Mouse (Mus musculus): ENCODE results near the gene Optc. TPM values are rescaled to one million over a fixed set of nuclear protein-coding genes. Genes with fewer than 3 reads are reported as not detected.
A peak's percentile ranks its signal among the peaks of the same experiment; 100 is the strongest.

Optc gene
- polyA plus RNA-seq, 1 experiment from 2014 or later, result 1.2 TPM

- Histone ChIP-seq H3K9me3 (no peaks in the 10 kb centered on the region), H3K27ac (peak overlapping the region; percentile 41; the same call in 1 of the 2 replicates), H3K4me3 (replicated peaks) (no peak overlapping the region), H3K27me3 (replicated peaks) (no peaks in the 10 kb centered on the region), H3K9ac (no peak overlapping the region; the same call in 1 of the 2 replicates), H3K4me1 (replicated peaks) (peaks cover 62% of the 10 kb centered on the region), H3K4me2 (replicated peaks) (peak overlapping the region; percentile 37), H3K36me3 (no peaks in the 10 kb centered on the region)
- WGBS, result 16% methylated on average over 20 of the region's 20 CpGs
- no peak; the same call in 1 of the 2 replicates for ATAC-seq
Measured at GRCm38 (mm10) chr1:133889949-133890598, 17.7 kb downstream of the Optc start.

GRCm38 (mm10) chr1:133887538-133888250, 20.1 kb downstream of the Optc start:
- Histone ChIP-seq H3K4me2 (replicated peaks) (peak overlapping the region; percentile 20; the same call in 1 of the 2 replicates), H3K4me1 (replicated peaks) (peaks cover 59% of the 10 kb centered on the region), H3K9ac (0 out of 2 replicates have a peak overlapping the region, but pooled peaks have one; percentile 26), H3K27me3 (replicated peaks) (no peaks in the 10 kb centered on the region), H3K9me3 (no peaks in the 10 kb centered on the region), H3K36me3 (no peaks in the 10 kb centered on the region), H3K4me3 (replicated peaks) (no peak overlapping the region), H3K27ac (no peak overlapping the region)
- 71% methylated on average over 5 of the region's 5 CpGs for WGBS
- ATAC-seq, result no peak

GRCm38 (mm10) chr1:133887044-133887443, 20.8 kb downstream of the Optc start:
- H3K4me2 ChIP-seq (replicated peaks), result peak overlapping the region; percentile 20; the same call in 1 of the 2 replicates
- peak overlapping the region; percentile 26; the same call in 1 of the 2 replicates for H3K9ac ChIP-seq
- no peaks in the 10 kb centered on the region for H3K36me3 ChIP-seq
- no peaks in the 10 kb centered on the region for H3K27me3 ChIP-seq (replicated peaks)
- no peak overlapping the region for H3K4me3 ChIP-seq (replicated peaks)
- 7% methylated on average over 8 of the region's 8 CpGs for WGBS
- no peak overlapping the region for H3K27ac ChIP-seq
- peaks cover 61% of the 10 kb centered on the region for H3K4me1 ChIP-seq (replicated peaks)
- ATAC-seq, result no peak
- no peaks in the 10 kb centered on the region for H3K9me3 ChIP-seq

- Histone ChIP-seq H3K4me3 (replicated peaks) (no peak overlapping the region), H3K4me2 (replicated peaks) (no peak overlapping the region), H3K36me3 (no peaks in the 10 kb centered on the region), H3K9ac (no peak overlapping the region), H3K9me3 (no peaks in the 10 kb centered on the region), H3K27me3 (replicated peaks) (no peaks in the 10 kb centered on the region), H3K27ac (no peak overlapping the region), H3K4me1 (replicated peaks) (peaks cover 60% of the 10 kb centered on the region)
- WGBS, result 53% methylated on average over 6 of the region's 6 CpGs
- ATAC-seq, result no peak
Measured at GRCm38 (mm10) chr1:133886431-133886830, 21.4 kb downstream of the Optc start.

GRCm38 (mm10) chr1:133885811-133886210, 22.0 kb downstream of the Optc start:
- Histone ChIP-seq H3K9me3 (no peaks in the 10 kb centered on the region), H3K27ac (no peak overlapping the region; the same call in 1 of the 2 replicates), H3K36me3 (no peaks in the 10 kb centered on the region), H3K4me1 (replicated peaks) (peaks cover 55% of the 10 kb centered on the region), H3K9ac (no peak overlapping the region), H3K4me2 (replicated peaks) (no peak overlapping the region), H3K27me3 (replicated peaks) (no peaks in the 10 kb centered on the region), H3K4me3 (replicated peaks) (no peak overlapping the region)
- peak; percentile 49 for ATAC-seq
- WGBS, result 80% methylated on average over 7 of the region's 7 CpGs

- no peak overlapping the region for H3K9ac ChIP-seq
- no peak for ATAC-seq
- H3K27ac ChIP-seq, result no peak overlapping the region
- H3K4me1 ChIP-seq (replicated peaks), result peaks cover 46% of the 10 kb centered on the region
- 53% methylated on average over 9 of the region's 9 CpGs for WGBS
- H3K9me3 ChIP-seq, result no peaks in the 10 kb centered on the region
- no peak overlapping the region for H3K4me2 ChIP-seq (replicated peaks)
- H3K27me3 ChIP-seq (replicated peaks), result no peaks in the 10 kb centered on the region
- H3K4me3 ChIP-seq (replicated peaks), result no peak overlapping the region
- no peaks in the 10 kb centered on the region for H3K36me3 ChIP-seq
Measured at GRCm38 (mm10) chr1:133884746-133885145, 23.1 kb downstream of the Optc start.

- peaks cover 39% of the 10 kb centered on the region for H3K4me1 ChIP-seq (replicated peaks)
- H3K4me2 ChIP-seq (replicated peaks), result no peak overlapping the region
Measured at GRCm38 (mm10) chr1:133884090-133884489, 23.7 kb downstream of the Optc start.

GRCm38 (mm10) chr1:133882283-133883217, 25.2 kb downstream of the Optc start:
- peak; percentile 77 for ATAC-seq
- Histone ChIP-seq H3K27ac (peak overlapping the region; percentile 55), H3K36me3 (no peaks in the 10 kb centered on the region), H3K4me2 (replicated peaks) (peak overlapping the region; percentile 11; the same call in 1 of the 2 replicates), H3K9ac (no peak overlapping the region), H3K27me3 (replicated peaks) (no peaks in the 10 kb centered on the region), H3K9me3 (no peaks in the 10 kb centered on the region), H3K4me1 (replicated peaks) (peaks cover 31% of the 10 kb centered on the region), H3K4me3 (replicated peaks) (no peak overlapping the region)
- 44% methylated on average over 11 of the region's 11 CpGs for WGBS

More at GRCm38 (mm10) chr1:133884090-133884489, 23.7 kb downstream of the Optc start:
- 59% methylated on average over 6 of the region's 6 CpGs for WGBS
- Histone ChIP-seq H3K36me3 (no peaks in the 10 kb centered on the region), H3K4me3 (replicated peaks) (no peak overlapping the region), H3K9ac (no peak overlapping the region), H3K27me3 (replicated peaks) (no peaks in the 10 kb centered on the region), H3K9me3 (no peaks in the 10 kb centered on the region), H3K27ac (no peak overlapping the region)
- no peak for ATAC-seq

- H3K4me2 ChIP-seq (replicated peaks), result no peak overlapping the region
- no peaks in the 10 kb centered on the region for H3K36me3 ChIP-seq
- H3K9ac ChIP-seq, result no peak overlapping the region
- no peaks in the 10 kb centered on the region for H3K27me3 ChIP-seq (replicated peaks)
- ATAC-seq, result no peak
- H3K27ac ChIP-seq, result peak overlapping the region; percentile 7; the same call in 1 of the 2 replicates
- H3K9me3 ChIP-seq, result no peaks in the 10 kb centered on the region
- 44% methylated on average over 6 of the region's 6 CpGs for WGBS
- peaks cover 27% of the 10 kb centered on the region for H3K4me1 ChIP-seq (replicated peaks)
- no peak overlapping the region for H3K4me3 ChIP-seq (replicated peaks)
Measured at GRCm38 (mm10) chr1:133881813-133882212, 26.0 kb downstream of the Optc start.

GRCm38 (mm10) chr1:133878825-133879423, 28.9 kb downstream of the Optc start:
- Histone ChIP-seq H3K4me1 (replicated peaks) (peaks cover 25% of the 10 kb centered on the region), H3K4me2 (replicated peaks) (no peak overlapping the region), H3K4me3 (replicated peaks) (no peak overlapping the region), H3K9me3 (no peaks in the 10 kb centered on the region), H3K36me3 (no peaks in the 10 kb centered on the region), H3K9ac (no peak overlapping the region), H3K27me3 (replicated peaks) (no peaks in the 10 kb centered on the region), H3K27ac (no peak overlapping the region)
- WGBS, result 63% methylated on average over 12 of the region's 12 CpGs
- ATAC-seq, result no peak

- 73% methylated on average over 7 of the region's 7 CpGs for WGBS
- ATAC-seq, result peak; percentile 60; the same call in 1 of the 2 replicates
Measured at GRCm38 (mm10) chr1:133876936-133877335, 30.9 kb downstream of the Optc start.

More at GRCm38 (mm10) chr1:133876936-133877335, 30.9 kb downstream of the Optc start:
- Histone ChIP-seq H3K9ac (no peak overlapping the region), H3K27ac (no peak overlapping the region), H3K9me3 (no peaks in the 10 kb centered on the region), H3K4me2 (replicated peaks) (no peak overlapping the region), H3K4me3 (replicated peaks) (no peak overlapping the region), H3K27me3 (replicated peaks) (no peaks in the 10 kb centered on the region), H3K4me1 (replicated peaks) (peaks cover 8% of the 10 kb centered on the region), H3K36me3 (no peaks in the 10 kb centered on the region)
